ENCODE assay signal across 9 mouse cellular contexts in the genomic region with DNA sequence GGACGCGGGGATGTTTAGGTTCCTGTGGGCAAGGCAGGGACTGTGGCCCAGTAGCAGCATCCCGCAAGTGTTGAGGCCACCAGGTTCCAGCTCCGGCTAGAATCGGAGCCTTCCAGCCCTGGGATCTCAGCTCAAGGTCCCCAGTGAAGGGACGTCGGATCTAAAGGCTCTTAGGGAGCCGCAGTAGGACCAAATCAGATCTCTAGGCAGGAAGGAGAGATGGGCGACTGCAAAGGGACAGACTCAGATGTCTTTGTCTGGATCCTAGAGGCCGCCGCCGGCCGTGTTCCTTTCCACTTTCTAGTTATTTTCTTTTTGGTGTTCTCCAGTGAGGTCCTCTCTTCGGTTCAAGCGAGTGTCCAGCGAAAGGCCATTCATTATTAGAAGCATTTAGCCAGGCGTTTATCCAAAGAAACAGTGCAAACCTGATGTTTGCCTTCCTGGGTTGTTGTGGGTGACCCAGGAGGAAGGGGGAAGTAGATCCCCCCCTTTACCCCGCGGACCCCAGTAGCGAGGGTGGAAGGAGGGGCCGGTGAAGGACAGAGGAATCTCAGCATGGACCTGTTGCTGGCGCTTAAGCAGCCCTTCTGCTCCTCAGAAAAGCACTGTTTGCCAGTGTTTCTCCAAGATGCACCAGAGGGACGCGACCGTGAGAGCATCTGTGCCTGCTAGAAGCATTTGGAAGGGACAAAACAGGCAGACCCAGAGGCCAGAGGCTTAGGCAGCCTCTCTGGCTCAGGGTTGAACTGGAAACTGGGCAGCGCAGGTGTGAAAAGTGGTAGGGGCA. TPM values are rescaled to one million over a fixed set of nuclear protein-coding genes. Genes with fewer than 3 reads are reported as not detected.
A peak's percentile ranks its signal among the peaks of the same experiment; 100 is the strongest.
DNase-seq lines count a peak whose midpoint lies in the region; ATAC-seq and TF ChIP-seq lines count a peak whose summit lies in the region.
"Had no signal": no experiment of that assay in that cellular context is flagged by ENCODE, and none has a peak within 500 bp of the region (broad histone marks: within the 10 kb centered on the region; RNA-seq: fewer than 3 reads in every experiment).

No protein-coding gene starts in this region.

- H3K4me3 ChIP-seq in forebrain, embryonic 15.5 days = peak overlapping the region; percentile 34
- H3K4me3 ChIP-seq in limb, embryonic 14.5 days (replicated peaks; ENCODE audit: low read length) = peak overlapping the region; percentile 41
- peak overlapping the region; percentile 54 for H3K4me3 ChIP-seq in stomach, embryonic 14.5 days (ENCODE audit: low read depth, low read length)

- H3K27ac ChIP-seq in forebrain, embryonic 15.5 days (replicated peaks) = peak overlapping the region; percentile 75
- no peak overlapping the region for H3K27ac ChIP-seq in limb, embryonic 14.5 days (replicated peaks; ENCODE audit: low read depth, low read length)
- H3K27ac ChIP-seq in stomach, embryonic 14.5 days (ENCODE audit: low read length) = peak overlapping the region; percentile 62
- H3K27ac ChIP-seq: macrophage had no signal

- ATAC-seq in forebrain, embryonic 15.5 days (replicated peaks) = no peak
- no peak for ATAC-seq in limb, embryonic 14.5 days (ENCODE audit: low FRiP score, low read depth)
- ATAC-seq in stomach, embryonic 14.5 days (ENCODE audit: insufficient number of reproducible peaks, insufficient read depth, low FRiP score, low read depth) = no peak
- ATAC-seq in megakaryocyte-erythroid progenitor cell, adult 5-6 weeks (replicated peaks; ENCODE audit: low FRiP score, low TSS enrichment, poor library complexity, severe bottlenecking) = no peak
- ATAC-seq in erythroid progenitor cell, adult 5-6 weeks (replicated peaks; ENCODE audit: low FRiP score, poor library complexity, severe bottlenecking) = no peak

- TF ChIP-seq POLR2A in limb, embryonic 14.5 days (IDR thresholded peaks at IDR 0.05; ENCODE audit: borderline replicate concordance, extremely low read depth, insufficient read depth, insufficient read length) = no peak

- H3K9ac ChIP-seq in forebrain, embryonic 15.5 days (replicated peaks) = peak overlapping the region; percentile 33; the same call in 1 of the 2 replicates
- no peak overlapping the region for H3K9ac ChIP-seq in limb, embryonic 14.5 days (ENCODE audit: low read depth, low read length, severe bottlenecking)
- H3K9ac ChIP-seq in stomach, embryonic 14.5 days (replicated peaks; ENCODE audit: low read depth, low read length) = peak overlapping the region; percentile 50

- DNase-seq in retina, postnatal 1 day = peak; percentile 29
- DNase-seq in retina, embryonic 14.5 days (ENCODE audit: low spot score) = no peak
- no peak for DNase-seq in limb, embryonic 14.5 days (ENCODE audit: low spot score)
- no peak for DNase-seq in adipocyte (ENCODE audit: low spot score)

- H3K36me3 ChIP-seq in forebrain, embryonic 15.5 days = no peaks in the 10 kb centered on the region
- H3K36me3 ChIP-seq in limb, embryonic 14.5 days (ENCODE audit: control insufficient read depth, insufficient read depth, low read length) = no peaks in the 10 kb centered on the region
- H3K36me3 ChIP-seq in stomach, embryonic 14.5 days (ENCODE audit: control insufficient read depth, insufficient read depth, low read length) = no peaks in the 10 kb centered on the region

- H3K9me3 ChIP-seq in forebrain, embryonic 15.5 days = no peaks in the 10 kb centered on the region
- H3K9me3 ChIP-seq in limb, embryonic 14.5 days (ENCODE audit: control insufficient read depth, low read length) = no peaks in the 10 kb centered on the region
- no peaks in the 10 kb centered on the region for H3K9me3 ChIP-seq in stomach, embryonic 14.5 days (ENCODE audit: control insufficient read depth, low read depth, low read length)

- 2% methylated on average over 26 of the region's 26 CpGs for WGBS in forebrain, embryonic 15.5 days
- 4% methylated on average over 26 of the region's 26 CpGs for WGBS in limb, embryonic 14.5 days
- 8% methylated on average over 26 of the region's 26 CpGs for WGBS in stomach, embryonic 14.5 days

- H3K4me2 ChIP-seq in forebrain, embryonic 15.5 days (replicated peaks) = peak overlapping the region; percentile 50
- H3K4me2 ChIP-seq in limb, embryonic 14.5 days (replicated peaks; ENCODE audit: low read depth, low read length, severe bottlenecking) = peak overlapping the region; percentile 77
- H3K4me2 ChIP-seq in stomach, embryonic 14.5 days (replicated peaks; ENCODE audit: low read depth, low read length) = peak overlapping the region; percentile 81

- H3K27me3 ChIP-seq in forebrain, embryonic 15.5 days = peaks cover 92% of the 10 kb centered on the region
- peaks cover 93% of the 10 kb centered on the region for H3K27me3 ChIP-seq in limb, embryonic 14.5 days (ENCODE audit: control insufficient read depth, insufficient read depth, low read length)
- peaks cover 3% of the 10 kb centered on the region; the same call in 1 of the 2 replicates for H3K27me3 ChIP-seq in stomach, embryonic 14.5 days (ENCODE audit: control insufficient read depth, insufficient read depth, low read length)

- peaks cover 26% of the 10 kb centered on the region for H3K4me1 ChIP-seq in forebrain, embryonic 15.5 days
- H3K4me1 ChIP-seq in limb, embryonic 14.5 days (ENCODE audit: control insufficient read depth, insufficient read depth, low read length) = peaks cover 21% of the 10 kb centered on the region; the same call in 1 of the 2 replicates
- peaks cover 5% of the 10 kb centered on the region; the same call in 1 of the 2 replicates for H3K4me1 ChIP-seq in stomach, embryonic 14.5 days (ENCODE audit: control insufficient read depth, insufficient read depth, low read length)

RNA-seq across cellular contexts. Expression of a gene that starts 34.3 kb away (rescaled TPM):
- polyA plus RNA-seq in forebrain, embryonic 15.5 days (2015; fragmentation: Nextera tagmentation; extraction: Ambion mirVana) = 76.2 and 95.0 TPM in 2 replicates
- 80.2 and 134 TPM in 2 replicates for polyA plus RNA-seq in limb, embryonic 14.5 days (2012; rRNA removed)
- 54.7 and 60.8 TPM in 2 replicates for polyA plus RNA-seq in limb, embryonic 14.5 days (2014; fragmentation: Nextera tagmentation; extraction: Ambion mirVana)
- 106 and 111 TPM in 2 replicates for polyA plus RNA-seq in stomach, embryonic 14.5 days (2014; fragmentation: Nextera tagmentation; extraction: Ambion mirVana)
- not detected in 2 replicates for total RNA-seq in megakaryocyte-erythroid progenitor cell, adult 5-6 weeks (2014; fragmentation: Nextera tagmentation)
- total RNA-seq in megakaryocyte-erythroid progenitor cell, adult 5-6 weeks (2017) = not detected in 2 replicates
- not detected in 2 replicates for total RNA-seq in erythroid progenitor cell, adult 5-6 weeks (2015; ENCODE audit: low replicate concordance)
- not detected in 2 replicates for total RNA-seq in erythroid progenitor cell, adult 5-6 weeks (2017; ENCODE audit: low replicate concordance)
- polyA plus RNA-seq: macrophage had no signal
